ENCODE assay signal across 8 mouse cellular contexts in genomic region chr11:117199282-117200175, GRCm38 (mm10). TPM values are rescaled to one million over a fixed set of nuclear protein-coding genes. Genes with fewer than 3 reads are reported as not detected.
DNase-seq lines count a peak whose midpoint lies in the region; ATAC-seq and TF ChIP-seq lines count a peak whose summit lies in the region.

TSS of gene Sept9 (plus strand) at chr11:117199661.

- peak; percentile 20 for DNase-seq in T-cell, adult 2 months (ENCODE audit: low spot score)
- peak in 1 of 2 experiments; percentile 30 for DNase-seq in heart, adult 2 months
- peak; percentile 78 for DNase-seq in kidney, adult 18-20 months
- DNase-seq in liver, adult 2 months (ENCODE audit: extremely low read depth, low read depth, low spot score) = peak; percentile 33
- peak; percentile 64 for DNase-seq in urinary bladder, postnatal 25 days (ENCODE audit: low spot score)
- no peak for DNase-seq in right cerebral cortex, postnatal 14 days

- H3K4me2 ChIP-seq in midbrain, embryonic 16.5 days (ENCODE audit: low read length) = peak within 1 kb of the TSS; percentile 63

- no peaks in the 10 kb centered on the region for H3K9me3 ChIP-seq in midbrain, embryonic 16.5 days (replicated peaks; ENCODE audit: control insufficient read depth, low read length, poor library complexity, severe bottlenecking)

- H3K4me3 ChIP-seq in cortical plate, adult 2 months (ENCODE audit: insufficient read depth, low read length) = no peak within 1 kb of the TSS
- H3K4me3 ChIP-seq in heart, adult 2 months = peak within 1 kb of the TSS; percentile 46
- H3K4me3 ChIP-seq in liver, adult 2 months (ENCODE audit: insufficient read depth, low read depth, low read length) = peak within 1 kb of the TSS; percentile 86
- H3K4me3 ChIP-seq in midbrain, embryonic 16.5 days (ENCODE audit: low read depth, low read length) = peak within 1 kb of the TSS; percentile 35

- H3K36me3 ChIP-seq in heart, adult 2 months (ENCODE audit: control insufficient read depth, insufficient read depth, low read length) = no peaks in the 10 kb centered on the region
- no peaks in the 10 kb centered on the region for H3K36me3 ChIP-seq in liver, adult 2 months (ENCODE audit: control insufficient read depth, insufficient read depth, low read length)
- no peaks in the 10 kb centered on the region for H3K36me3 ChIP-seq in midbrain, embryonic 16.5 days (ENCODE audit: control insufficient read depth, insufficient read depth, low read length)

- WGBS in heart, adult 2 months = 4% methylated on average over 63 of the region's 70 CpGs
- WGBS in liver, adult 2 months = 2% methylated on average over 70 of the region's 70 CpGs
- 1% methylated on average over 61 of the region's 70 CpGs for WGBS in midbrain, embryonic 16.5 days

- intact Hi-C loops in heart, adult 2 months (cut with DNase I) = no loop called here

- ATAC-seq in midbrain, embryonic 16.5 days = no peak

- TF ChIP-seq EP300 in heart, adult 2 months (IDR thresholded peaks at IDR 0.05; ENCODE audit: insufficient read depth, low read depth, low read length) = no peak

- no peaks in the 10 kb centered on the region for H3K79me2 ChIP-seq in heart, adult 2 months (replicated peaks; ENCODE audit: control insufficient read depth, insufficient read depth, low read length)
- H3K79me2 ChIP-seq in liver, adult 2 months (ENCODE audit: control insufficient read depth, insufficient read depth, low read length) = peaks cover 11% of the 10 kb centered on the region; the same call in 1 of the 2 replicates

- no peak for TF ChIP-seq POLR2A in cortical plate, adult 2 months (IDR thresholded peaks at IDR 0.05; ENCODE audit: extremely low read depth, insufficient read depth, low read length)
- no peak for TF ChIP-seq POLR2A in heart, adult 2 months (IDR thresholded peaks at IDR 0.05; ENCODE audit: insufficient read depth, low read depth, low read length)
- peak; percentile 69; the same call in 1 of the 2 replicates for TF ChIP-seq POLR2A in liver, adult 2 months (IDR thresholded peaks at IDR 0.05; ENCODE audit: extremely low read depth, insufficient read depth, low read length)

- no peak for TF ChIP-seq CTCF in cortical plate, adult 2 months (IDR thresholded peaks at IDR 0.05; ENCODE audit: extremely low read depth, insufficient read depth, low read length)
- TF ChIP-seq CTCF in heart, adult 2 months (IDR thresholded peaks at IDR 0.05) = no peak
- TF ChIP-seq CTCF in liver, adult 2 months (IDR thresholded peaks at IDR 0.05; ENCODE audit: low read depth, low read length) = no peak

- peak within 1 kb of the TSS; percentile 50 for H3K9ac ChIP-seq in heart, adult 2 months (ENCODE audit: low read depth, low read length)
- peak within 1 kb of the TSS; percentile 91 for H3K9ac ChIP-seq in liver, adult 2 months (ENCODE audit: low read depth, low read length)
- H3K9ac ChIP-seq in midbrain, embryonic 16.5 days (ENCODE audit: low read depth, low read length) = peak within 1 kb of the TSS; percentile 58; the same call in 1 of the 2 replicates

- H3K4me1 ChIP-seq in cortical plate, adult 2 months (ENCODE audit: control insufficient read depth, insufficient read depth, low read length) = no peaks in the 10 kb centered on the region
- H3K4me1 ChIP-seq in heart, adult 2 months (ENCODE audit: control insufficient read depth, insufficient read depth, low read length) = no peaks in the 10 kb centered on the region; the same call in 1 of the 2 replicates
- H3K4me1 ChIP-seq in liver, adult 2 months (ENCODE audit: control insufficient read depth, insufficient read depth, low read length) = peaks cover 27% of the 10 kb centered on the region
- peaks cover 9% of the 10 kb centered on the region for H3K4me1 ChIP-seq in midbrain, embryonic 16.5 days (ENCODE audit: control insufficient read depth, insufficient read depth, low read length)

- H3K27me3 ChIP-seq in heart, adult 2 months (ENCODE audit: control insufficient read depth, insufficient read depth, low read length) = peaks cover 4% of the 10 kb centered on the region
- H3K27me3 ChIP-seq in liver, adult 2 months (ENCODE audit: control insufficient read depth, insufficient read depth, low read length) = no peaks in the 10 kb centered on the region
- H3K27me3 ChIP-seq in midbrain, embryonic 16.5 days (ENCODE audit: control insufficient read depth, insufficient read depth, low read depth, low read length) = peaks cover 32% of the 10 kb centered on the region

- no peak within 1 kb of the TSS for H3K27ac ChIP-seq in cortical plate, adult 2 months (ENCODE audit: insufficient read depth, low read length)
- H3K27ac ChIP-seq in heart, adult 2 months = no peak within 1 kb of the TSS
- H3K27ac ChIP-seq in liver, adult 2 months (replicated peaks; ENCODE audit: insufficient read depth, low read depth, low read length) = peak within 1 kb of the TSS; percentile 81
- no peak within 1 kb of the TSS for H3K27ac ChIP-seq in midbrain, embryonic 16.5 days (ENCODE audit: low read length)

RNA-seq across cellular contexts. Expression of gene Sept9, which starts in this region (rescaled TPM):
- polyA plus RNA-seq in cortical plate, adult 2 months (2012; rRNA removed) = 34.6 and 36.9 TPM in 2 replicates
- 10 to 100 TPM; 28.2 to 31.9 TPM for total RNA-seq in heart, adult 2 months (2021)
- 15.9 and 17.4 TPM in 2 replicates for polyA plus RNA-seq in heart, adult 2 months (2012; rRNA removed)
- 18.8 and 20.7 TPM in 2 replicates for total RNA-seq in liver, adult 2 months (2014; rRNA removed)
- 21.2 and 29.0 TPM in 2 replicates for polyA plus RNA-seq in liver, adult 2 months (2012; rRNA removed)
- polyA plus RNA-seq in midbrain, embryonic 16.5 days (2015; fragmentation: Nextera tagmentation; extraction: Ambion mirVana) = 103 and 108 TPM in 2 replicates
